Mouse (Mus musculus) thymus, postnatal 4 days (tissue): ENCODE results near the gene Tnnt1.
A peak's percentile ranks its signal among the peaks of the same experiment; 100 is the strongest.

Experiments used
- DNase-seq: peaks from one replicate; pipeline ENCODE4 v3.0.0; 2021

Gene Tnnt1

GRCm38 (mm10) chr7:4521231-4522003 is 5.2 kb upstream of the Tnnt1 start:
- peak; percentile 78 for DNase-seq

GRCm38 (mm10) chr7:4518487-4518886 is 2.3 kb upstream of the Tnnt1 start:
- no peak for DNase-seq

- no peak for DNase-seq
Observed at GRCm38 (mm10) chr7:4515853-4516252, 329 bp downstream of the Tnnt1 start.

- no peak for DNase-seq
Observed at GRCm38 (mm10) chr7:4513829-4514712, 2.1 kb downstream of the Tnnt1 start.

- peak; percentile 75 for DNase-seq
Observed at GRCm38 (mm10) chr7:4513236-4513635, 2.9 kb downstream of the Tnnt1 start.

GRCm38 (mm10) chr7:4511489-4512224 is 4.5 kb downstream of the Tnnt1 start:
- no peak for DNase-seq

GRCm38 (mm10) chr7:4509863-4510608 is 6.1 kb downstream of the Tnnt1 start:
- peak; percentile 83 for DNase-seq

GRCm38 (mm10) chr7:4508739-4509116 is 7.5 kb downstream of the Tnnt1 start:
- no peak for DNase-seq

GRCm38 (mm10) chr7:4508062-4508738 is 8.0 kb downstream of the Tnnt1 start:
- no peak for DNase-seq

- no peak for DNase-seq
Observed at GRCm38 (mm10) chr7:4507220-4507619, 9.0 kb downstream of the Tnnt1 start.

- DNase-seq, result no peak
Observed at GRCm38 (mm10) chr7:4504646-4505435, 11.3 kb downstream of the Tnnt1 start.

GRCm38 (mm10) chr7:4503858-4504257 is 12.3 kb downstream of the Tnnt1 start:
- DNase-seq, result no peak

- DNase-seq, result no peak
Observed at GRCm38 (mm10) chr7:4503100-4503499, 13.1 kb downstream of the Tnnt1 start.

- DNase-seq, result no peak
Observed at GRCm38 (mm10) chr7:4502421-4503090, 13.6 kb downstream of the Tnnt1 start.

- DNase-seq, result peak; percentile 96
Observed at GRCm38 (mm10) chr7:4501558-4502397, 14.4 kb downstream of the Tnnt1 start, which contains the start of gene Ppp1r12c. Gene Ppp1r12c (minus strand): TSS chr7:4501680.

GRCm38 (mm10) chr7:4500892-4501471 is 15.2 kb downstream of the Tnnt1 start:
- DNase-seq, result peak; percentile 72

GRCm38 (mm10) chr7:4499034-4499433 is 17.1 kb downstream of the Tnnt1 start:
- DNase-seq, result no peak

GRCm38 (mm10) chr7:4498251-4498650 is 17.9 kb downstream of the Tnnt1 start:
- no peak for DNase-seq
